Mouse (Mus musculus): ENCODE measurements around the gene Nisch. TPM values are rescaled to one million over a fixed set of nuclear protein-coding genes. Genes with fewer than 3 reads are reported as not detected.

The Nisch gene
- polyA plus RNA-seq, 1 experiment from 2014 or later, result 197 TPM

DNA sequence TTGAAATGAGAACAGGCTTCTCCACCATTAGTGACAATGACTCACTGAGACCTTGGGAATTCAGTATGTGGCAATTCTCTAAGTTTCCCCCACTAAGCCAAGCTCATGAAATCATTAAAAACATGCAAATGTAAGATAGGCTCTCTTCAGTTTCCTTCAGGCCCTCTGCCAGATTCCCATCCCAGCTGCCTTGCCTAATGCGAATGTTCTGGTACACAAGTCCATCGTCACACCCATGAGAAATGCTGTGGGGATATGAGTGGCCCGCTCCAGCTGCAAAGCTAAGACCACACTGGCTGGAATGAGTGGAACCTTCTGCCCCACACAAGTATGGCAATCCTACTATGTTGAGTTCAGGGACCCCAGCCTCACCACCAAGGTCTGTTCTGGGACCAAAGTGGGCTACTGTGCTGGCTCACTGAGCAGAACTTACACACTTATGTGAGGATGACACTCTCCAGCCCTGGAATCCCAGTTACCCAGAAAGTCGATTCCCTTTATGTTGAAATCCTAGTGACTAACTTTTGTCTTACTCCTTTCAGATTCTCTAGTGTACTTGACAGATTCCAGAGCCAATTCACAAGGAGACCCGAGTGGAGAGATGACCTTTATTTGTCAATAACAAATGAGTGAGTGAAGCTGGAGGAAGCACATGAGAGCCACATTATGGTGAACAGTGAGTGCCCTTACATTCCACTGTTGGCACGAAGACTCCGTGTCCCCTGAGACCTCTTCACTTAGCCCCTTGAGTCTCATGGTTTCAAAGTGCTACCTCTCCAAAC lies 20.5 kb upstream of the Nisch start:
- TF ChIP-seq CTCF (IDR thresholded peaks at IDR 0.05; ENCODE audit: low read depth), result no peak
- 81% methylated on average over 7 of the region's 7 CpGs for WGBS

DNA sequence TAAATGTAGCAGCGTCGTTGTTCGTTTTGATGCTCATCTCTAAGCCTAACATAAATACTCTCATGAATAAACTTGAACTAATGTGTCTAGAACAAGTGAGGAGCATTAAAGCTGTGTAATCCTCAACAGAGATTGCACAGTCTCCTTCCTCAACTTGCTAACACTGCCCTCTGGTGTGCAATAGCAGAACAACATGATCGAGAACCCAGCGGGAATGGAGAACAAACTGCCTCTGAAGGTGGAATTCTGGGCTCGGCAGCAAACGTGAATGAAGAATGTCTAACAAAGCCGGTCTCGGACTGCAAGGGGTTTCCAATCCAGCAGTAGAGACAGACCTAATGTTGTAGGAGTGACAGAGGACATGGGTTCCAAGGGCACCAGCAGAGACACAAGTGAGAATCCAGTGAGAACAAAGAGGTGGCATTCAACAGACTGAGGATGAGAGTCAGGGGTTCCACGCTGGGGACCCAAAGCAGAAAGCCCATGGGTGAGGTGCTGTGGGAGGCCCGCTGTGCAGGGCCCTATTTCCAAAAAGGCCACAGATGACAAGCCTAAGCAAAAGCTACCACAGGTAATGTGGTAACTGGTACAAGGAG lies 17.3 kb upstream of the Nisch start:
- ATAC-seq (replicated peaks; ENCODE audit: low FRiP score, low read depth), result no peak; the same call in 1 of the 2 replicates
- Histone ChIP-seq H3K4me3 (replicated peaks; ENCODE audit: low read depth, low read length) (no peak overlapping the region), H3K4me1 (replicated peaks; ENCODE audit: insufficient read depth, low read length) (no peaks in the 10 kb centered on the region; the same call in 1 of the 2 replicates), H3K36me3 (ENCODE audit: insufficient read depth, low read length) (peaks cover 7% of the 10 kb centered on the region; the same call in 1 of the 2 replicates), H3K27ac (peak overlapping the region; percentile 70), H3K27me3 (ENCODE audit: insufficient read depth, low read length) (no peaks in the 10 kb centered on the region), H3K9me3 (replicated peaks; ENCODE audit: low read length) (no peaks in the 10 kb centered on the region), H3K4me2 (ENCODE audit: low read length) (no peak overlapping the region), H3K9ac (ENCODE audit: low read depth, low read length) (no peak overlapping the region)
- WGBS, result 17% methylated on average over 11 of the region's 11 CpGs
- peak; percentile 89 for DNase-seq (ENCODE audit: low spot score)
- peak; percentile 96 for TF ChIP-seq CTCF (IDR thresholded peaks at IDR 0.05; ENCODE audit: low read depth)

More for the DNA sequence above, 20.5 kb upstream of the Nisch start:
- Histone ChIP-seq H3K9ac (ENCODE audit: low read depth, low read length) (no peak overlapping the region), H3K4me1 (replicated peaks; ENCODE audit: insufficient read depth, low read length) (no peaks in the 10 kb centered on the region; the same call in 1 of the 2 replicates), H3K36me3 (ENCODE audit: insufficient read depth, low read length) (peaks cover 7% of the 10 kb centered on the region; the same call in 1 of the 2 replicates), H3K9me3 (replicated peaks; ENCODE audit: low read length) (no peaks in the 10 kb centered on the region), H3K4me3 (replicated peaks; ENCODE audit: low read depth, low read length) (no peak overlapping the region), H3K27me3 (ENCODE audit: insufficient read depth, low read length) (no peaks in the 10 kb centered on the region), H3K27ac (no peak overlapping the region), H3K4me2 (ENCODE audit: low read length) (no peak overlapping the region)
- DNase-seq (ENCODE audit: low spot score) (no peak), ATAC-seq (replicated peaks; ENCODE audit: low FRiP score, low read depth) (no peak)

DNA sequence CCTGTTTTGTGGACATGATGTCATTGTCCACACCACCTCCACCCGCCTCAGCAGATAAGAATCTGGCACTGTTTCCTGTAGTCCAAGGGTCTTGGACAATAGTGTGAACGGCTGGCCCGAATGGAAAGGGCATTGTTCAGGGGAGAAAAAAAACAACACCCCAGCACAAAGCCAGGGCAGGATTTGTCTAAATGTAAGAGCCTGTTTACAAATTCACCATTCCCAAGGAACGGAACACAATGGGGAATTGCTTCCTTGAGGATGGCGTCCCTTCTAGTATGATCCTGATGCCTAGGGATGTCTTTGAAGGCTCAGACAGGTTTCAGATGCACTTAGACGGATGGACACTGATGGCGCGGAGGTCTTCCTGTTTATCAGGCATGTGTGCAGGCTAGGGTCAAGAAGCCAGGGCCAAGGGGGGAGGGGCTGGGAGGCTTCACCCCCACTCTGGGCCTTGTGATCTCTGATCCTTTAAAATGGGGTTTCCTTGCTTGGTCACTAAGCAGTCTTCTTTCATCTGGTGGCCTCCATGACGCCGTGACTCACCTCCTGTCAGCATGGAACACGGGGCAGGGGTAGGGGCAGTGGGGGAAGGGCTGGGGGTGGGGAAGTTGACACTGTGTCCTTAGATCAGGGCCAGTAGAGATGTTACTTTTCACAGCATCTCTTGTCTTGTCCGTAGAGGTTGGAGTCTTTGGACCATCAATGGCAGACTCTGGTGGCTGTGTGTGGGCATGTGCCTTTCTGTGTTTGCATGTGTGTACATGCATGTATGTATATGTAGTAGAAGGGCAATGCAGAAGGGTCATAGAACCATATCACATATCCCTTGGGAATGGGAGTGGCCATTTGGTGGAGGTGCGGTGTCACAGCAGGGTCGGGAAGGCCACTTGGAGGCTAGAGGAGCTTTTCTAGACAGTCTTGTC lies 16.6 kb upstream of the Nisch start:
- no peaks in the 10 kb centered on the region for H3K27me3 ChIP-seq (ENCODE audit: insufficient read depth, low read length)
- no peaks in the 10 kb centered on the region for H3K9me3 ChIP-seq (replicated peaks; ENCODE audit: low read length)
- peaks cover 5% of the 10 kb centered on the region; the same call in 1 of the 2 replicates for H3K36me3 ChIP-seq (ENCODE audit: insufficient read depth, low read length)
- H3K4me1 ChIP-seq (replicated peaks; ENCODE audit: insufficient read depth, low read length), result no peaks in the 10 kb centered on the region; the same call in 1 of the 2 replicates
- WGBS, result 71% methylated on average over 14 of the region's 14 CpGs
- peak overlapping the region; percentile 70 for H3K27ac ChIP-seq
- ATAC-seq (replicated peaks; ENCODE audit: low FRiP score, low read depth) (no peak; the same call in 1 of the 2 replicates), DNase-seq (ENCODE audit: low spot score) (peak; percentile 49)
- no peak overlapping the region for H3K4me3 ChIP-seq (replicated peaks; ENCODE audit: low read depth, low read length)
- no peak overlapping the region for H3K4me2 ChIP-seq (ENCODE audit: low read length)
- no peak overlapping the region for H3K9ac ChIP-seq (ENCODE audit: low read depth, low read length)
- TF ChIP-seq CTCF (IDR thresholded peaks at IDR 0.05; ENCODE audit: low read depth), result no peak

DNA sequence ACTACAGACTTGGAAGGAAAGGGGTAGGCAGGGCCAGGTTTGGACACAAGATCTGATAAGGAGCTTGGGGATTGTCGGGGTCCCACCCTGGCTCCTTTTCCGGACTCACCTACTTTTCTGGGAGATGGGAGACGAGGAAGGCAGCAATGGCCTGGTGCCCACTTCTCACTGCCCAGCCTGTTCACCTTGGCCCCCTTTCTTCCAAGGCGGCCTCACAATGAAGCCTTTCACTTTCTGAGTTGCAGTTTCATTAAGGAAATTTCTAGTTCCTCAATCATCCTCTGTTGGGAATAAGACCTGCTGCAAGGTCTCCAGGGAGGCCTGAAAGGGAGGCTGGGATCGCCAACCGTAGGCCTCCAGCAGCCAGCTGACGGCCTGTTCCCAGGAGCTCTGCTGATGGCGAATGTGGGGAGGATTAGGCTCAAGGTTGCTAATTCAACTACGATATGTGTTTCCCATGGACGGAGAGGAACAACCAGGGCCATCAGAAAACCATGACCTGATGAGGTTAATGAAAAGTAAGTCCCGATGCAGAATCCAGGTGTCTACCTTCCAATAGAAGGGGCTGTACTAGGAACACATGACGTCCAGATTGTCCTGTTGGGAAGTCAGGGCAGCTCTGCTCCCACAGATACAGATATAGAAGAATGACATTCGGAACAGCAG lies 15.8 kb upstream of the Nisch start:
- 80% methylated on average over 13 of the region's 13 CpGs for WGBS
- Histone ChIP-seq H3K27me3 (ENCODE audit: insufficient read depth, low read length) (no peaks in the 10 kb centered on the region), H3K9ac (ENCODE audit: low read depth, low read length) (no peak overlapping the region; the same call in 1 of the 2 replicates), H3K36me3 (ENCODE audit: insufficient read depth, low read length) (no peaks in the 10 kb centered on the region), H3K27ac (peak overlapping the region; percentile 69), H3K4me2 (ENCODE audit: low read length) (no peak overlapping the region), H3K4me1 (replicated peaks; ENCODE audit: insufficient read depth, low read length) (peaks cover 6% of the 10 kb centered on the region), H3K9me3 (replicated peaks; ENCODE audit: low read length) (no peaks in the 10 kb centered on the region), H3K4me3 (replicated peaks; ENCODE audit: low read depth, low read length) (no peak overlapping the region)
- DNase-seq (ENCODE audit: low spot score) (no peak), ATAC-seq (replicated peaks; ENCODE audit: low FRiP score, low read depth) (no peak; the same call in 1 of the 2 replicates)
- TF ChIP-seq CTCF (IDR thresholded peaks at IDR 0.05; ENCODE audit: low read depth), result no peak

DNA sequence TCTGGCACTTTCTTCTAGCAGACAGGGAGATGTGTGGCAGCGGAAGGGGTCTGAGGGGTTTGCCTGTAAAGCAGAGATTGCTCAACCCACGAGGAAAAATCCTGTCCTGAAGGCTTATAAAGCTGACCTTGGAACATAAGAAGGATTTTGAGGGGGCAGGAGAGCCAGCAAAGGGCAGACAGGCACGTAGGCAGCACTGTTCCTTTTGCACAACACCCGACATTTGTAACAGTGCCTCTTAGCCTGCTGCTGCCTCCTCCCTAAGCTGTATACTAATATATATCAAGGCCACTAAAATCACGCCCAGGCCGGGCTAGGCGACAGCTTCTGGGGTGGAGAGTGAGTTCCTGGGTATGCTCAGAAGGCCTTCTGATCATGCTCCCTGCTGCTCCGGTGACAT lies 13.7 kb upstream of the Nisch start:
- no peak for ATAC-seq (replicated peaks; ENCODE audit: low FRiP score, low read depth)
- Histone ChIP-seq H3K4me2 (ENCODE audit: low read length) (no peak overlapping the region), H3K4me3 (replicated peaks; ENCODE audit: low read depth, low read length) (no peak overlapping the region), H3K4me1 (replicated peaks; ENCODE audit: insufficient read depth, low read length) (peaks cover 16% of the 10 kb centered on the region), H3K9me3 (replicated peaks; ENCODE audit: low read length) (no peaks in the 10 kb centered on the region), H3K27ac (peak overlapping the region; percentile 54; the same call in 1 of the 2 replicates), H3K36me3 (ENCODE audit: insufficient read depth, low read length) (no peaks in the 10 kb centered on the region), H3K9ac (ENCODE audit: low read depth, low read length) (no peak overlapping the region), H3K27me3 (ENCODE audit: insufficient read depth, low read length) (no peaks in the 10 kb centered on the region)
- WGBS, result 60% methylated on average over 8 of the region's 8 CpGs
- no peak for TF ChIP-seq CTCF (IDR thresholded peaks at IDR 0.05; ENCODE audit: low read depth)
- DNase-seq (ENCODE audit: low spot score), result no peak
